Mouse (Mus musculus) G1E (cell line): ENCODE measurements around the gene Celf1.

Experiments
- CTCF ChIP-seq: IDR thresholded peaks from 2 replicates; pipeline ENCODE4 v1.5.1; 2012; ENCODE audit warnings: low read depth, low read length, inconsistent platforms, mixed read lengths
- GATA1 ChIP-seq: IDR thresholded peaks from 2 replicates; pipeline ENCODE4 v1.6.1; 2012; ENCODE audit warnings: borderline replicate concordance, low read length, inconsistent platforms, mixed read lengths
- GATA2 ChIP-seq: IDR thresholded peaks from 2 replicates; pipeline ENCODE4 v1.6.1; 2012; ENCODE audit warnings: low read depth, low read length, inconsistent platforms, borderline replicate concordance
- TAL1 ChIP-seq: conservative IDR thresholded peaks from 2 replicates; pipeline ENCODE4 v1.6.1; 2012; ENCODE audit warnings: low read depth, low read length, inconsistent platforms, mixed read lengths

DNA sequence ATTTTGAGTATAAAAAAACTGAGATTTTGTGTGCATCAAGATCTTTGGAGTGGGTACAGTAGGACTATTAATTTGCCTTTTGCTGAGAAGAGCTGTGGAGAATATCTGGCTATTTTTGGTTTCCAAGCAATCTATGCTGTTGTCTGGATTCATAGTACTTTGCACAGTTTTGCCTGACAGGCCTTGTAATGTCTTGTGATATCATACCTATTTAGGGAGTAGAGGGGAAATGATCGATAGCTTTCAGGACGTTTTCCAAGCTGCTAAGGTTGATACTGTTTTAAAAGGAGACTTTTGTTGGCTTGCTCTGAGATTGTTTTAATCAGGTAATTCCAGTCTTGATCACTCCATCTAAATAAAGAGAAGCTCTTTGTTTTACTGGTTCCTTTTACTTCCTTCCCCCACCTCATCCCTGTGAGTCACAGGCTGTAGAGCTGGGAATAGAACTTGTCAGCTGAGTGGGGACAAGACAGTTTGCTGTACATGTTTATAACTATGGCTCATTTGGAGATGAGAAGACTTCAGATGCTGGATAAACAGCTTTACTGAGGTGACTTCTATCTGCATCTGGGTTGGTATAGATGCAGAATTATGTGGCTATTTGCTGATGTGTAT is 25.4 kb downstream of the Celf1 start:
- TF ChIP-seq CTCF (no peak), TAL1 (no peak), GATA1 (no peak), GATA2 (no peak)
